Mouse (Mus musculus): ENCODE results near the gene Trappc2. TPM values are rescaled to one million over a fixed set of nuclear protein-coding genes. Genes with fewer than 3 reads are reported as not detected.

Trappc2 gene
- polyA plus RNA-seq (2014; fragmentation: Illumina TruSeq; extraction: RNeasy Lipid Tissue Mini Kit (QIAGEN cat#74804)) = 81.2 TPM

GRCm38 (mm10) chrX:166440036-166440615 lies at the start of gene Trappc2:
TSS of gene Trappc2 (plus strand) at chrX:166440574.

GRCm38 (mm10) chrX:166440616-166441063 lies 266 bp downstream of the Trappc2 start, which contains the start of gene Ofd1:
TSS of gene Ofd1 (minus strand) at chrX:166440704.

GRCm38 (mm10) chrX:166479365-166479983 lies 39.1 kb downstream of the Trappc2 start, which contains the start of gene Rab9:
TSS of gene Rab9 (minus strand) at chrX:166479867.

Other genes with a start within 250 kb of the Trappc2 start
- gene Gpm6b, start 201.7 kb upstream of the Trappc2 start, polyA plus RNA-seq (2014; fragmentation: Illumina TruSeq; extraction: RNeasy Lipid Tissue Mini Kit (QIAGEN cat#74804)) = 150 TPM
- gene Ofd1, start 130 bp downstream of the Trappc2 start, polyA plus RNA-seq (2014; fragmentation: Illumina TruSeq; extraction: RNeasy Lipid Tissue Mini Kit (QIAGEN cat#74804)) = 29.4 TPM
- gene Rab9, start 39.3 kb downstream of the Trappc2 start, polyA plus RNA-seq (2014; fragmentation: Illumina TruSeq; extraction: RNeasy Lipid Tissue Mini Kit (QIAGEN cat#74804)) = 143 TPM
- 15.9 TPM for gene Tceanc, start 78.0 kb downstream of the Trappc2 start, polyA plus RNA-seq (2014; fragmentation: Illumina TruSeq; extraction: RNeasy Lipid Tissue Mini Kit (QIAGEN cat#74804))
- 36.9 TPM for gene Egfl6, start 145.1 kb downstream of the Trappc2 start, polyA plus RNA-seq (2014; fragmentation: Illumina TruSeq; extraction: RNeasy Lipid Tissue Mini Kit (QIAGEN cat#74804))

Measured in ovary, adult 10 weeks (tissue).